Mouse (Mus musculus) erythroid progenitor cell, adult 5-6 weeks (primary cell): Measurements from ENCODE around the gene Cdk18. TPM values are rescaled to one million over a fixed set of nuclear protein-coding genes. Genes with fewer than 3 reads are reported as not detected.
"Not testable (repeated sequence)": the region's sequence is repeated elsewhere in the genome, so short reads cannot be mapped to it uniquely, and the experiment has no call there.

Experiments
- ATAC-seq: replicated peaks from 2 replicates; pipeline ENCODE4 v1.8.0; 2016; ENCODE audit warnings: moderate number of reproducible peaks, mild to moderate bottlenecking, moderate TSS enrichment, inconsistent platforms; ENCODE audit not compliant: poor library complexity, low FRiP score, severe bottlenecking
- total RNA-seq, 2 experiments: library from RNA; stranded (forward) in 1 of 2; stranded (reverse) in 1 of 2; fragments of 150-400 nt in 1 of 2; fragments of 186-747, 209-891 nt in 1 of 2; gene quantifications; 2 replicates each; pipeline versions ENCODE4 v1.2.3 to v1.2.4; 2015 to 2017; ENCODE audit warnings: low replicate concordance in 2 of 2

The Cdk18 gene
- total RNA-seq (2015; ENCODE audit: low replicate concordance) (not detected in 2 replicates), total RNA-seq (2017; ENCODE audit: low replicate concordance) (0.13 TPM in 1 of 2 replicates, not detected in the other)

DNA sequence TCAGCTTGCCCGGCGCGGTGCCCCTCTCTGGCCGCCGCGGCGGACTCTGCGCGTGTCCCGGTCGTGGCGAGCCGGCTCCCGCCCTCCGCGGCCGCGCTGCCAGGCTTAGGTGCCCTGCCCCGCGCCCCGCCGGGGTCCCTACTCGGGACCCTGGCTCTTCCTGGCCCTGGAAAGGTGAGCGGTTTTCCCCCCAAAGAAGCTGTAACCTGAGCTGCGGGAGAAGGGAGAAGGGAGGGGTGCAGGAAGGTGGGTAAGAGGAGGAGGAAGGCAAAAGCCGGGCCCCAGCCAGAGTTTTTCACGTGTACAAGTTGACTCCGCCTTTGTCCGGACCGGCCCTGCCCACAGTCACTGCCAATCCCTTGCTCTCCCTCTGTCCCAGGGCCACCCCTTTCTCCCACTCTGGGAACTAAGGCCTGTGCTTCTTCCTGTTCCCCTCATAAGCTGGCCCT lies at the start of gene Cdk18:
TSS of gene Cdk18 (minus strand) at position 269 of the 449 bp plus-strand sequence.
- no peak for ATAC-seq

DNA sequence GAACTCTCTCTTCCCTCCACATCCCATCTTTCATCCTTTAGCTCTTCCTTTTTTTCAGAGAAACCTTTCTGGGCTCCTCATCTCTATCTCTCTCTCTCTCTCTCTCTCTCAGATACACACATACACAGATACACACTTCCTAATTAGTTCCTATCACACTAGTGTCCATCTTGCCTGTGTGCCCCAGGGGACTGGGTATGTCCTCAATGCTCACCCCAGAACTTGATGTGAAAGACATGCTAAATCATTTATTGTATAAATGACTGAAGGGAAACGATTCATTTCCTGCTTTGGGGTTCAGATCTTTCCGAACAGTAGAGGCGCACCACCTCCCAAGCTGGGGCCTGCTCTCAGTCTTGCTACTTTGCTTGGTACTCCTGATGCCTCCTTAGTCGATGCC lies 49.7 kb upstream of the Cdk18 start:
- no peak for ATAC-seq

DNA sequence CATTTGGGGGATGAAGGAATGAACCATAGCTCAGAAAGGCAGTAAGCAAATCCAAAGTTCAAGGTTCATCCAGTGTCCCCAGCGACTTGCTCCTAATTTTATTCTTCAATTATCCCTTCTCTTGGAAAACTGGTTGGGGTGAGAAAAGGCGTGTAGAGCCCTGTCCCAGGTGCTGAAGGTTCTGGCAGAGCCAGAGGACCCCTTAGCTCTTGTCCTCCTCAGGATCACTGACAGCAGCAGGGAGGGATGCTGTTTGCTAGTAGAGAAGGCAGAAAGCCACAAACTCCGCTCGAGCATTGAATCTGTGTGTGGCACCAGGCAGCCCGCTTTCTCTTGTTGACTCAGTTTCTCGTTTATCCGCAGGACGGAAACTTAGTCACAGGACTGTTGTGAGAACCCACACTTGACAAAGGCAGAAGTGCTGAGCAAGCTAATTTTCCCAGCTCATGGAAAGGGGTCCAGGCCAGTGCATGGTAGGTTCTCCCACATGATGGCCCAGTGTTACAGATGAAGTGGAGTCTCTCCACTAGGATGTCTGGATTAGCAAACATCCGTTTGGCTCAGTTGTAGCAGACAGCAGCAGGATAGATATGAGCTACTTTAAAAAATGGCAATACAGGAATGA lies 49.1 kb upstream of the Cdk18 start:
- no peak for ATAC-seq

DNA sequence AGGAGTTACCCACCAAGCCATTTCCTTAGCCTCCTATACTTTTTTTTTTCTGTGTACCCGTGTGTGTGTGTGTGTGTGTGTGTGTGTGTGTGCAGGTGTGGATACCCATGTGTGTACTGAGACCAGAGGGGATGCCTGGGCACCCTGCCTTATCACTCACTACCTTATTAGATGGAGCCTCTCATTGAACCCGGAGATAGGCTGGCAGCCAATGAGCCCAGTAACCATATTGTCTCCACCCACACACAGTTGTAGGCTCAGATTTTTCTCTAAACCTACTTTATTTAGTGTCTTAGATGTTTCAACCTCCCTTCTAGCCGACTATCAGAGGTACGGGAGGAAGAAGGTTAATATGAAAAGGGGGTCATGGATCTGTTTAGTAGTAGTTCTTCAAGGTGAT lies 46.8 kb upstream of the Cdk18 start:
- ATAC-seq, result no peak

DNA sequence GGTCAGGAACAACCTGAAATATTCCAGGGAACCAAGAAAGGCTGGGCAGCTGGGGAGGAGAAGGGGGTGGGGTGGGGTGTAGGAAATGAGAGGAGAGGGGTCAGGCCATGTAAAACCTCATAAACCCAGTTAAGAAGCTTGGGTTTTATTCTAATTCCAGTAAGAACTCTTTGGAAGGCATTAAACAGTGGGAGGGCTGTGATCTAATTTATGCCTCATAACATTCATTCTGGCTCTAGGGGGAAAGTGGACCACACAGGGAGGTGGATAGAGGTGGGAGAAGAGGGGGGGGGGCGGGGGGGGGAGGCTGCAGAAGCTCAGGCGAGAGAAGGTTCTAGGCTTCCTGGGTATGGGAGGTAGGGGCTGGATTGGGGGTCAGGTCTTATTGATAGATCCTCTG lies 32.1 kb upstream of the Cdk18 start:
- no peak for ATAC-seq

DNA sequence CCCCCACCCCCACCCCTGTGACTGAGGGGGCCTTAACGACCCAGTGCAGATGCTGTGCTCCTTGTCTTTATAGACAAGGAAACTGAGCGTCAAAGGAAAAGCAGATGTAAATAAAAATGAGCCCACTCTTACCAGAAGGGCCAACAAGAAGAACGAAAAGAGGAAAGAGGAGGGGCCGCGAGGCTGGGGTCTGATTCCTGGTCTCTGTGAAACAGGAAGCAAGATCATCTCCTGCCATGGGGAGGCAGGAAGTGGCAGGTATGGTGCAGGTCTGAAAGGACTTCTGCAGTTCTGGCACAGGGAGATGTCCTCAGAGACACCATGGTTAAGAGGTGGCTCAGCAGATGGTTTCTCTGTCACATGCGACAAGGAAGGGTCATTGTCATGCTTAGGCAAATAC lies 31.2 kb upstream of the Cdk18 start:
- no peak for ATAC-seq

DNA sequence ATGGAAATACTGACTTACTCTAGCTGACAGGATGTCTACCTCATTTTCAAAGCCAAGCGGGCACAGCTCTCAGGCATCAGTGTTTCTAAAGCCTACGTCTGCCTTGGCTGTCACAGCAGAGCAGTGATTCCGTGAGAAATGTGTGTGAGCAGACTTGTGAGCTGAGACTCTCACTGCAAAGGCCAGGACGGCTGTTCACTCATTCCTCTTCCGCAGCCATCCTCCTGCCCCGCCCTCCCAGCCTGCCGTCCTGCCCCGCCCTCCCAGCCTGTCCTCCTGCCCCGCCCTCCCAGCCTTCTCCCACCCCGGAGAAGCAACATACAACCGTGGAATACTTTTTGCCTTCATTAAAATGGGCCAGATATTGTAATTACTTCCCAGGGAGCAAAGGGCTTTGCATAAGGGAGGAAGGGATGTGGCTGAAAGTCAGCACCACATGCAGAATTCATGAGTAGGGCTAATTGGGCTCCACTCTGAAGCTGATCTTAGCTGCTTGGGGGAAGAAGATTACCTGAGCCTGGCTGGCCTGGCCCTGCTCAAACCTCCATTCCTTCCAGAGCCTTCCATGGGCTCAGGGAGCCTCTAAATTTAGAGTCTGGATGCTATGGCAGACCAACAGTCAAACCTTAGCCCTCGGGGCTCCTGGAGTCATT lies 28.8 kb upstream of the Cdk18 start:
- peak; percentile 70; the same call in 1 of the 2 replicates for ATAC-seq

DNA sequence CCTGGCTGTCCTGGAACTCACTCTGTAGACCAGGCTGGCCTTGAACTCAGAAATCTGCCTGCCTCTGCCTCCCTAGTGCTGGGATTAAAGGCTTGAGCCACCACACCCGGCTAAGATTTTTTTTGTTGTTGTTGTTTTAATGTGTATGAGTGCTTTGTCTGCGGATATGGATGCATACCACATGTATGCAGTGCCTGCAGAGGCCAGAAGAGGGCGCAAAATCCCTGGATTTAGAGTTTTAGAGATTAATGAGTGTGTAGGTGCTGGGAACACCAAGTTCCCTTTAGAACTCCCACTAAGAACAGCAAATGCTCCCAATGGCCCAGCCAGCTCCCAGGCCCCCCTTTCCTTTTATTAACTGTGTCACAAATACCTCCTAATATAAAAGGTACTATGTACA lies 26.4 kb upstream of the Cdk18 start:
- no peak for ATAC-seq

DNA sequence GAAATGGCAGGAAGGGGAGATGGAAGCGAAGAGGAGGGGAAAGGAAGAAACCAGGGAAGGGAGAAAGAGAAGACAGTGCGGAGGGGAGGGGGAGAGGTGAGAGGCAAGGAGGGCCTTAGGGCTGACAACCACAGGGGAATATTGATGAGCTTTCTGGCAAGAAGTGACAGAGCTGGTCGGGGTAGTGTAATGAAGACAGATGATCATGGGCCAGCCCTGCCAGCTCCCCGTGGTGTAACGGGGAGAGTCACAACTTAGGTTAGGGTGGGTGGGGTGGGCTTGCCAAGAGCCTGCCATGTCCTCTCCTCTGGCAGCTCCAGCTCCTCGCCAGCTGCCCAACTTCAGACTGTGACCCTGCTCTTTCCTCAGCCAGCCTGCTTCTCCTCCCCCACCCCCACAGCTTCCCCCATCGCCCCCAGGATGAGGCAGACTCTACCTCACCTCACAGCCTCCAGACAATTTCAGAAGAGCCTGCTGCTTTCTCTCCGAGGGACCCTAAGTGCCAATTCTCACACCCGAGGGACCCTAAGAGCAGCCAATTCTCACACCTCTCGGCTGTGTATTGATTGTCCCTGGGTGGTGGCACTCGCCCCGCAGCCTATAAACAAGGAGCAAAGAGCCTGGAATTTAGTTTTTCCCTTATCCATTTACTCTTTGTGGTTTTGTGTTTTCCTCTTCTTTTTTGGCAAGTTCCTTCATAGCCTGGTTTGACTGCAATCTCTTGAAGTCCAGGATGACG lies 25.5 kb upstream of the Cdk18 start:
- ATAC-seq, result no peak

DNA sequence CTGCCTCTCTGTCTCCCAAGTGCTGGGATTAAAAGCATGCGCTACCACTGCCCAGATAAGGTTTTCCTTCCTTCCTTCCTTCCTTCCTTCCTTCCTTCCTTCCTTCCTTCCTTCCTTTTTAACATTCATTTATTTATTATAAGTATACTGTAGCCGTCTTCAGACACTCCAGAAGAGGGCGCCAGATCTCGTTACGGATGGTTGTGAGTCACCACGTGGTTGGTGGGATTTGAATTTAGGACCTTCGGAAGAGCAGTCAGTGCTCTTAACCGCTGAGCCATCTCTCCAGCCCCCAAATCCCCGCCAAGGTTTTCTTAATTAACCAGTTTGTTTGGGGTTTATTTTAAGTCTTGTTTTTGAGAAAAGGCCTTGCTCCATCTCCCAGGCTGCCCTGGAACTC lies 23.1 kb upstream of the Cdk18 start:
- not testable (repeated sequence) for ATAC-seq

DNA sequence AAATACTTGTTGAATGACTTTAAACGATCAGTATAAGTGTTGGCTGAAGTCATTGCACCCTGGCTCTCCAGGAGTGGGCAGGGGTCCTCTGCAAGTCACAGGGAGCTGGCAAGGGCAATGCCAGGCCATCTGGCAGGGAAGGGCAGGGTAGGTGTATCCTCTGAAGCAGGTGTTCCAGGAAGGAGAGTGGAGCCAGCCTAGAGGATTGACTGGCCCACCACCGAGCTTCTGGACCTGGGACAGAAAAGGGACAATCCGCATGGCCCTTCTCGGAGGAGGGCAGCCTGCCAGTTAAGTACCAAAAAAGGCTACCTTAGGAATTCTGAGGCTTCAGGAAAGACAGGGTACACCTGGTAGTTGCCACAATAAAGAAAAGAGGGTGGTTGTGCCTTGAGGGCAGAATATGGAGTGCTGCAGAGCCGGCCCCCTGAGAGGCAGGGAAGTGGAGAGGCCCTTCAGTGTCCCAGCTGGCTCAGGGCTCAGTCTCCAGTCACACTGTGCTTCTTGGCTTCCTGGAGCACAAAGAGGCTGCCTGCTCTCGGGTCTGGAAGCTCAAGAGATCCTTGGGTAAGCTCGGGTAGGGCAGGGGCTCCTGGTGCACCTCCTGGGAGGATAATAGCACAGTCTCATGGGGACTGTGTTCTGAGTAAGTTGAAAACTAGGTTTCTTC lies 21.9 kb upstream of the Cdk18 start:
- no peak for ATAC-seq

DNA sequence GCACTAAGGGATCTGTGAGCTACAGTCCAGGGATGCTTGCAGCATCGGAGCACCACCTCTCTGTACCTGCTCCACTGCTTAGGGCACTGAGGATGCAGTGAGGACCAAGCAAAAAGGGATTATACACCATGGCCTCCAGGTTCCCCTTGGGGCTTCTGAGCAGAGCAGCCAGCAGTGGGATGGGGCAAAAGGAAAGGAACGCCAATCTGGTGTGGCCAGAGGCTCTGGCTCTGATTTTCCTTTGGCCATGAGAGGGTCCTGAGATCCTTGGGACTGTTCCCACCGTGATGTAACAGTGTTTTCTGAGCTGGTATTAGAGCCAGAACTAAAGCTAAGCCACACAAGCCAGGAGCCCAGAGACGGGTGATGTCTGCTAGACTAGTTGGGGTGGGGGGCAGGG lies 20.2 kb upstream of the Cdk18 start:
- ATAC-seq, result no peak

DNA sequence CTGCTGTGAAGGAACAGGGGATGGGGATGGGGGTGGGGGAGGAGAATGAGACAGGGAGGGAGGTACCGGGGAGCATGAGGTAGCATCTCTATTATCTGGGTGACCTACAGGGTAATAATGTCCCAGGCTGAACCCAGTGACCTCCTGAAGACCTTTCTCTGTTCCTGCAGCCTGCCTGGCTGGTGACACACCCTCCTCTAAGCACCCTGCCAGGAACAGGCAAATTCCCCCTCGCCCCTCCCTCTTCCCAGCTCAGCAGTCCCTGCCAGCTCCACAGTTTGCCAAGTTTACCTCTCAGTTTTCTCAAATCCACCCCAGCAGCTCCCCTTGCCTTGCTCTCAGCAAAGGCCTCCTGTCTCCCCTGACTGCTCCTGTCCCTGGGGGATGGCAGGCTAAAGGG lies 19.3 kb upstream of the Cdk18 start:
- no peak for ATAC-seq

DNA sequence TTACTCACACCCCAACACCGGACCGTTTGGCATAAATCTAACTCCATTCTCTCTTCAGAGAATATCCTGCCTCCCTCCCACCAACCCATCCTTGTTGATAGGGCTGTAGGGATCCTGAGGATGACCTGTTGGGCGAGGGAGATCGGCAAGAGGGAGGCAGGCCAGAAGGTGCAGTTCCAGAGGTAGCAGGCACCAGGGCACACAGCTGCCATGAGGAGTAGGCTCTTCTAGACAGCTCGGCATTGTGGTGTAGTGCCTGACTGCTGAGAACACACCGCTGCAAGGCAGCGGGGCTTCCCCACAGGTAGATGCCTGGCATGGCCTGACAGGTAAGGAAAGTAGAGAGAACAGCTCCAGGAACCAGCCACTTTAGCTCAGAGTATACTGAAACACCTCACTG lies 18.3 kb upstream of the Cdk18 start:
- no peak for ATAC-seq

DNA sequence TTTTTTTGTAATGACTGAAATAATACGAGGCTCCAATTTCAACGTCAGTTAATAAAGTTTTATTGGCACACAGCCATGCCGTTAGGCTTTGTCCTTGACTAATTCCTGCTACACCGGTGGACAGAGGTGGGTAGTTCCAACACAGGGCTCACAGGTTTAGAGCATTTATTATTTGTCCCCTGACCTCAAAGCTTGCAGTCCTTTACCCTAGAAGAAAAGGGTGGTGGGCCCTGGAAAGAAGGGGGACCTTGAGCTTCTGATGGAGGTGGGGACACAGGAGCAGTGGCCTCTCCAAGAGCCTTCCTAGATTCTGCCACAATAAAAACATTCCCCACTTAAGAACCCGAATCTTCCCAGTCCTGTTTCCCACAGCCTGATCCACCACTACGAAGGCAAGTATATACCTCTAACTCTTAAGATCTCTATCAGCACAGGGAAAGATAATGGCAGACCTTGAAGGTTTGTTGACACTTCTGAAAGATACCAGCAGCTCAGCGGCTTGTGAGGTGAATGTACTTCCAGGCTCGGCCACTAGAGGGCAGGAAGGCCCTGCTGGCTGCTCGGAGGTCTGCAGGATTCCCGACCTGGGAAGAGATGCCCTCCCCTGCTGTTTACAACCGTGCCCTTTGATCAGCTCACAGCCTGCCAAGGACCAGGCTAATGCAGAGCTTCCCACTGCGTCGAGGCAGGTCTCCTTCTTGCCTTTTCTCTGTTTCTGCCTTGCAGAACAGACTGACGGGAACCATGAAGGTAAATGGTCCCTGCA lies 17.7 kb upstream of the Cdk18 start:
- ATAC-seq, result peak; percentile 63

DNA sequence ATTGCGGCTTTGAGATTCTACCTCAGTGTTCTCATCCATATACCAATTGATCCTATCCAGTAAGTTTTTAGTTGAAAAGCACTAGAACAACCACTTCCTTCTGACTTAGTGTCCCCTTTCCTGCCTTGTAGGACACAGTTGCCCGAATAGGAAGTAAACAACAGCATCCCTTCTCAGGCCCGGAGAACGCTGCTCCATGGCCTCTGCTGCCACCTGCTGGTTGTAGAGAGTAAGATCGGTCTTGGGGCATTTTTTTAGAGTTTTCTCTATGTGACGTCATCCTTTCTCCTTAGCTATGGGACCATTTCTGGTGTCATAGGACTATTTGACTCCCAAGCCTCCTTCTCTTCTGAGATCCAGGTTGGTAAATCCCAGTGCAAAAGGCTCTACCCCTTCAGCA lies 16.3 kb upstream of the Cdk18 start:
- ATAC-seq, result peak; percentile 69

DNA sequence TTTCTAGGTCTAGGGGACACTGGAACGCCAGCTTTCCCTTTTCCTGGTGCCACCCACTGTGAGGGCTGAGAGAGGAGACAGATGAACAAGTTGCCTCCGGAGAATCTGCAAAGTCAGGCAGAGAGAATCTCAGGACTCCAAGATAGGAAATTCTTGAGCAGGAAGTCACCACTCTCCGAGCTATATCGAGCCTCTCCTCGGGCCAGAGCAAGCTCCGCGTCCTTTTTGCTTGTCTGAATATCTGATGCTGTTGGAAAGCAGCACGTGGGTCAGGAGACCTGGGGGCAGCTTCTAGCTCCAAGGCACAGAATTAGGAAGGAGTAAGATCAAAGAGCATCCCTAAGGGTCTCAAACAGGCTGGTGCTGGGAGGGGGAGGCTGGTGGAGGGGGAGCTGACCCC lies 14.2 kb upstream of the Cdk18 start:
- no peak for ATAC-seq

DNA sequence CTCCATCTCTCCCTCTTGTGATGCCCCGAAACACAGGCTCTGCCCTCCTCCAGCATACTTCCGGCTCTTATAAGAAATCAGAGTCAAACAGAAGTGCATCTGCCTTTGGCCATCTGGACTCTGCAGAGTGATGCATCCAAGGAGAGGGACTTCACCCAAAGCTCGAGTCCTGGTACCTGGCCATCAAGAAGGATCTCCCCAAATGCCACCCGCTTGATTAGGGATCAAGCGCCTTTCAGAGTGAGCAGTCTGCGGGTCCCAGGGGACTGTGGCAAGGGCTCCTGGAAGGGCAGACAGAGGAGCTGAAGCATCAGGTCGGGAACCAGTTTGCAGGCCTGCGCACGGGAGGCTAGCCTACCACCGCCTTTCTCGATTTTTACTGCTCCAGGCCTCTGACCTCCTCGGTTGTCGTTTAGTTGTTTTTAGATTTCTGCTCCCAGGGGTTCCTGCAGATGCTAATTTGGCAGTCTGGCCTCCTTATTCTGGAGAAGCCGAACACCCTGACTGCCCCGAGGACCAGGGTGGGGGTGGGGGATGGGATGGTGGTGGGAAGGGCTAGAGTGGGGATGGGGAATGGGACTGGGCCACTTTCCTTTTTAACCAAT lies 13.7 kb upstream of the Cdk18 start:
- ATAC-seq, result no peak

DNA sequence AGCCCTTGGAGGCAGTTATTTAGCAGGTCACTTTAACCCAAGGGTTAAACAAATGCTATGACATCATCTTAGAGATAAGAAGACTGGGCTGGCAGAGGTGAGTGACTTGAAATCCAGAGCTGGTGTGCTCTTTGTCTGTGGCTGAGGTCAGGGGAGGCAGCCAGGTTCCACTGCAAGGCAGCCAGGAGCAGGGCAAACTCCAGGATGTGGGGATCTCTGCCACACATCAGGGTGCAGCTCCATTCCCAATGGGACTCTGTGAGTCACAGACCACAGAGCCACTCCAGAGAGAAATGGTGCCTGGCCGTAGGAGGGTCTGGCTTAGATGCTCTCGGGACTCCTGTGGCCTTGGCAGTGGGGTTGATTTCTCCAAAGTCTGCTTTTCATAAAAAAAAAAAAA lies 12.4 kb upstream of the Cdk18 start:
- ATAC-seq, result no peak
